Mouse (Mus musculus) MEL-GATA-1-ER (cell line): ENCODE results near the gene Gsg1.
A peak's percentile ranks its signal among the peaks of the same experiment; 100 is the strongest.

ENCODE experiments used
- DNase-seq: peaks from one replicate; pipeline ENCODE4 v3.0.0-alpha.2; 2012; ENCODE audit warnings: low read depth; ENCODE audit errors: extremely low read depth

Gene Gsg1

DNA sequence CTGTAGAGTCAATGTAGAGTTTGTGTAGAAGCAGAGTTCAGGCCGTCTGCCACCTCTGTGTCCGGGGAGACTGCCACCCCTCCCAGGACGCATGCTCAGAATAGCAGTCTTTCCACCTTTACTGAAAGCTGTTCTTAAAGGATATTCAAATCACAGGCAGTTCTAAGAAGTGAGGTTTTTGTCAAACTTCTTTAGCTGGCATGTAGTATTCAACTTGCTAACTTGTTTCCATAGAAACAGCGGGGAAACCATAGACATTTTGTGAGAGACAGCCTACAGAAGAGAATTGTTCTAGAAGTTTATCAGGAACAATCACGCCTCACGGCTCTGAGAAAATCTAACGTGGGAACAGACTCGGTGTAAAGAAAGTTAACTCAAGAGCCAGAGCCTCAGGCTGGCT is 47.2 kb downstream of the Gsg1 start:
- no peak for DNase-seq

DNA sequence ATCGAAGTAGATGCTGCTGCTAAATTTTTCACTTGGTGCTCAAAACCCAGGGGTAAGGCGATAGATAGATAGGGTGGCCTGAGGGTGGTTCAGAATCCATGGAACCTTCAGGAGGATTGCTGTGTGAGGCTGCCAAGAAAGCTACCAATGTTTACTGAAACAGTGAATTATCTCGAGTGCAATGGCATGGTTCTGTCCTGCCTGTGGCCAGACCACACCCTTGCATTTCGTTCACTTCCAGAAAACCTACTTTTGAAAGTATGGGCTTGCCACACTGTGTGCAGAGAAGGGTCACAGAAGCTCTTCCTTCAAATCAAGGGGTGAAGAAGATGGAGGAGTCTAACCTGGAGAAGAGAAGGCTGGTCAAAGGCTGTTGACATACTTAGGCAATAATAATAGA is 48.3 kb downstream of the Gsg1 start:
- no peak for DNase-seq

DNA sequence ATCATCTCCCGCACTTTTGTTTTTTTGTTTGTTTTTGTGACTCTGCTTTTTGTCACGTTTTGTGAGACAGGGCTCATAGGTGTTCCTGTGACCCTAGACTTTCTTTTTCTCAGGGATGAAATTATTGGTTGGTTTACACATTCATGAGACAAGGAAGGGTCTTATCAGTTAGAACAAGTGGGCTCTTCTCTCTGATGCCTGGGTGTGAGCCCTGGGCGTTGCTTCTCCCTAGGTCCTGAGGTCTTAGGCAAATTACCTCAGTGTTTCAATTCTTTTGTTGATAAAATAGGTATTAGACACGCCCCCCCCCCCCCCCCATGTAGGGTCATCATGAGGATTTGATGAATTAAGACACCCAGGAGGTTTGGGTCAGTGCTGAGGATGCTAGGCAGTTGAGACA is 49.3 kb downstream of the Gsg1 start:
- DNase-seq = no peak

- DNase-seq = no peak
These were observed 50.4 kb downstream of the Gsg1 start for GRCm38 (mm10) chr6:135203737-135204136.

- DNase-seq = no peak
These were observed 51.5 kb downstream of the Gsg1 start for GRCm38 (mm10) chr6:135202668-135203067.

- no peak for DNase-seq
These were observed 53.8 kb downstream of the Gsg1 start for GRCm38 (mm10) chr6:135200122-135200957.

GRCm38 (mm10) chr6:135198726-135199125 is 55.4 kb downstream of the Gsg1 start:
- peak; percentile 49 for DNase-seq

- peak; percentile 48 for DNase-seq
These were observed 56.1 kb downstream of the Gsg1 start, which contains the start of the genes Fam234b and Hebp1 for GRCm38 (mm10) chr6:135197921-135198532. Gene Fam234b (plus strand): TSS chr6:135197977. Gene Hebp1 (minus strand): TSS chr6:135198022.

- DNase-seq = no peak
These were observed 56.7 kb downstream of the Gsg1 start for GRCm38 (mm10) chr6:135197446-135197845.

GRCm38 (mm10) chr6:135196707-135197106 is 57.4 kb downstream of the Gsg1 start:
- peak; percentile 71 for DNase-seq

- no peak for DNase-seq
These were observed 59.2 kb downstream of the Gsg1 start for GRCm38 (mm10) chr6:135194907-135195306.

DNA sequence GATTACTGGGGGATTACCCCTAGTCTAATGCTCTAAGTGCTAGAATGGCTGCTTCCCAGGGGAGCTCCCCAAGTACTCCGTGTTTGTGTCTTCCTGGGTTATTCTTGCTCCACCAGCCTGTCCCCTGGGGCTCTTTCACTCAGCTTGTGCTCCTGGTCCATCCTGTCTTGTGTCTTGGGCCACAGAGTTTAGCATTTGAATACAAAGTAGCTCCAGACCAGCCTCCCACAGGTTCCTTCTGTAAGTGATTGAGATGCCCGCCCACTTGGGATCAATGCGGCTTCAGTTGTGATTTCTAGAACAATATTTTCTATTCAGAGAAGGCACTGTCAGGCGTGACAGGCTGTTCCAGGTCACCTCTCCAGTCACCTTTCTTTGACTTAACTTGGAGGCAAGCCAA is 60.4 kb downstream of the Gsg1 start:
- DNase-seq = no peak

- DNase-seq = no peak
These were observed 61.2 kb downstream of the Gsg1 start for GRCm38 (mm10) chr6:135192993-135193392.

DNA sequence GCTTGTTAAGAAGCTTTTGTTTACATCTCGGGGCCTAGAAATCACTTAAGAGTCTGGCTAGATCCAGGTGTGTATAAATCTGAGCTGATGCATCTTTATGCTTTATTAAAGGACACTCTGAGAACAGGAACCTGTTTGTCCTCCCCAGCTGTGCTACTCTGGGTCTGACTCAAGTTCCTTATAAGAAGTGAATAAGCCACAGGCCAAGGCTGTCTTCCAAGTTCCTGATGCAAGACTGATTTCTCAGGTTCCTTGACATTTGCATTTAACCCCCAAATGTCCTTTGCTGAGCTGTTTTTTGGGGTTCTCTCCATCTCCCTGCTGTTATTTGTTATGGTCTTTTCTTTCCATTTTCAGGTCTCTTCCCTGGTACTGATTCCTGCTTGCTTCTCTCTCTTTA is 62.2 kb downstream of the Gsg1 start:
- DNase-seq = no peak

- no peak for DNase-seq
These were observed 64.0 kb downstream of the Gsg1 start for GRCm38 (mm10) chr6:135190122-135190521.

- DNase-seq = no peak
These were observed 65.5 kb downstream of the Gsg1 start for GRCm38 (mm10) chr6:135188629-135189028.
